Mouse (Mus musculus) testis, adult 2 months (tissue): Measurements from ENCODE around the gene Vti1a.

Experiments
- CTCF ChIP-seq: fragments of 200-500 bp; IDR thresholded peaks from 2 replicates; pipeline ENCODE4 v1.5.1; 2012; ENCODE audit warnings: low read depth, mild to moderate bottlenecking, inconsistent platforms, low read length, moderate library complexity; ENCODE audit not compliant: control insufficient read depth, insufficient read depth, insufficient replicate concordance
- POLR2A ChIP-seq: fragments of 200-500 bp; IDR thresholded peaks from 2 replicates; pipeline ENCODE4 v1.6.1; 2012; ENCODE audit warnings: low read depth, mild to moderate bottlenecking, inconsistent platforms, low read length, moderate library complexity; ENCODE audit not compliant: control insufficient read depth

- TF ChIP-seq CTCF (no peak), POLR2A (no peak)
Observed at GRCm38 (mm10) chr19:55607725-55608124, 291.6 kb downstream of the Vti1a start.
